Mouse (Mus musculus): ENCODE measurements around the gene Oxt.
"Not testable (repeated sequence)": the region's sequence is repeated elsewhere in the genome, so short reads cannot be mapped to it uniquely, and the experiment has no call there.

Gene Oxt

DNA sequence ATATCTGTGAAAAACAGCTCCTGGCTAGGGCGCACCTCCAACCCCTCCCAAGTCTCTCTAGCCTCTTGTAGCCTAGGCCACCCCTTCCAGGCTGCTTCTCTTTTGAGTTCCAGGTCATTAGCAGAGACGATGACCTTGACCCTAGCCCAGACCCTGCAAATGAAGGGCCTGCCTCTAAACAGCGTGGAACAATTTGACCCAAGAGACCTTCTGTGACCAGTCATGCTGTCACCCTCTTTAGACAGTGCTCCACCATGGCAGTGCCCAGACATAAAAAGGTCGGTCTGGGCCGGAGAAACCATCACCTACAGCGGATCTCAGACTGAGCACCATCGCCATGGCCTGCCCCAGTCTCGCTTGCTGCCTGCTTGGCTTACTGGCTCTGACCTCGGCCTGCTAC, at the start of gene Oxt:
Gene Oxt (plus strand): TSS at position 301 of the 400 bp plus-strand sequence.
- no peak for DNase-seq (ENCODE audit: low read depth)

DNA sequence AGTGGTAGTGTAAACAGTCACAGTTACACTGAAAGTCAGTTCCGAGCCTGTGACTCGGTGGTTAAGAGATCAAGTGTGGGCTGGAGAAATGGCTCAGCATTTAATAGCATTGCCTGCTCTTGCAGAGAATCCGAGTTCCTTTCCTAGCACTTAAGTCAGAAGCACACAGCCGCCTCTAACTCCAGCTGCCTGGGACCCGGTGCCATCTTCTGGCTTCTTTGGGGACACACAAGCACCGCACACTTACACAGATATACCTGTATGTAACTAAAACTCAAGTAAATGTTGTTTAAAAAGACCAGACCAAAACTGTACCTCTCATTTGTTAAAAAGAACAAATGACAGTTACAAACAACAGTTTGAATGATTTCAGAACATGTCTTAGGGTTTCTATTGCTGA, 47.5 kb upstream of the Oxt start:
- DNase-seq (ENCODE audit: low read depth), result no peak

DNA sequence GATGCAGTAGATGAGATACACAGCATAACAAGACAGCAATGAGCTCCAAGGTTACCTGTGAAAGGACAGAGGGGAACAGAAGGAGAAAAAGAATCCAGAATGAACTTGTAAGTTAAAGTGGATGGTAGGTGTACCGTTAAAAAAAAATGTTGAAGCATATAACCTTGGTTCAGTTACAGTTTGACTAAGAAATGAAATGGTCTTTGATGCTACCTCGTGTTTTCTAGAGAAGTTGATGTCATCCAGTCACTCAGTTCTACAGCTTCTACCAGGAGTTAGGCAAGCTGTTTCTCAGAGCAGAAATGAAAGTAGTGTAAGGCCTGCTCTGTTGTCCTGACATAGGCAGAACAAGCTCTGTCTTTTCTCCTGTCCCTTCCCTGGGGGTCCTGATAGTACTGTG, 46.7 kb upstream of the Oxt start:
- DNase-seq (ENCODE audit: low read depth), result no peak

DNA sequence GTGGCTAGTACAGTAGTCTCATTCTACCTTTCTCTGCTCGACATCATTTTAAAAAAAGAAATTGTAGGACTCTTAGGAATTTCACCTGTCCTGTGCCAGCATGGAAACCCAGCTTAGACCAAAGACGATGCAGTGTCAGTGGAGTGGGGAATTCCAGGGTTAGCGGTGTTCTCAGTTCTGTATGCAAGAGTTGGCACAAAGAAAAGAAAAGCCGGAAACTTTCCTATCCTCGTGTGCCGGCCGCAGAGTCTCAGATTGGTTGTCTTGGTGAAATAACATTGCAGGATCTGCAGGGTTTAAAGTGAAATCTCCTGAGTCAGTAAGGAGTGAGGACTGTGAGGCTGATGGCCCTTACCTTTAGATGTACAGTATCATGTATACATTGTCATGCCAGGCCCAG, 46.0 kb upstream of the Oxt start:
- DNase-seq (ENCODE audit: low read depth), result no peak

DNA sequence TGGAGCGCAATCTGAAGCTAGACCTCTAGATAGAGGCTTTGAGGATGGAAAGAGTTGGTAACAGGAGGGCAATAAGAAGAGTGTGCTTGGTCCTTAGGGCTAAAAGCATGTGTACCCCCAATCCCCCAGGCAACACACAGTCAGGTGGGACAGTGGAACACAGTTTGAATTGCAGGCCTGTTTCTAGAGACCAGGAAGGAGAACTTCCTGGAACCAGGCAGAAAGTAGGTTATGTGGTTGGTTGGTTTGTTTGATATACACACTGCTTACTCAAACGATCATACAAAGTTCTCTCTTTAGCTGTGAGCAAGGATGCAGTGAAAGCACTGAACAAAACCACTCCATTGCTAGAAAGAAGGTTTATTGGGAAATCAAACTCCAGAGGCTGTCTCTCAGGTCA, 43.8 kb upstream of the Oxt start:
- peak; percentile 35 for DNase-seq (ENCODE audit: low read depth)

DNA sequence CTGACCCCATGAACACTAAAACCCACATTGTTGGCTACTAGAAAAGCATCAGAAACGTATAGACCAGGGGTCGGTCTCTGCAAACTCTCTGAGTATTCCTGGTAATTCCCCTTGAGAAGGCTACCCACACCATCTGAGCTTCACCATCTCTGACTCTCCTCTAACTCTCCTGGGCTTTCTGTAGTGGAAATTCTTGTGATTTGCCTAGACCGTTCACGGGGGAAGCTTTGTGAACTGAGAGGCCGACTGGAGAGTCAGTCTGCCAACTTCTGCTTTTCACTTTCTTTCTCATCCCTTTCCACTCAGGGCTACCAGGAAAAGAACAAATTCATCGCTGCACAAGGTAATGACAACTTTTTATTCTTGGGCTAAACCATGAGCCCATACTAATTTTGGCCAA, 41.0 kb upstream of the Oxt start:
- DNase-seq (ENCODE audit: low read depth), result no peak

DNA sequence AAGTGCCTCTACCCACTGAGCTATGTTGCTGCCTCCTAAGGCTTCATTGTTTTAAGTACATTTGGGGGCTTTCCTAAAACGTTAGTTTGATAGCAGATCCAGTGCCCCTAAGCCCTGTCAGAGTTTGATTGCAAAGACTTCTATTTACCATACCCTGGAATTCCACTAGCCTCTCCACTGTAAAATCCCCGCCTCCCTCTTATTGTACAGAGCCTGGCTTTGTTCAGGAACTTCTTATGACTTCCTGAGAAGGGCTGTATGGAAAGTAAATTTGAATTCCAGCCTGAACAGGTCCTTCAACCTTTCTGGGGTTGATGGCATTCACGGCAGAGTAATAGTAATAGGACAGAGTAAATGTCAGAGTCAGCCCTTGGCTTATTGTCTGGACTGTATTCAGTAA, 39.1 kb upstream of the Oxt start:
- no peak for DNase-seq (ENCODE audit: low read depth)

DNA sequence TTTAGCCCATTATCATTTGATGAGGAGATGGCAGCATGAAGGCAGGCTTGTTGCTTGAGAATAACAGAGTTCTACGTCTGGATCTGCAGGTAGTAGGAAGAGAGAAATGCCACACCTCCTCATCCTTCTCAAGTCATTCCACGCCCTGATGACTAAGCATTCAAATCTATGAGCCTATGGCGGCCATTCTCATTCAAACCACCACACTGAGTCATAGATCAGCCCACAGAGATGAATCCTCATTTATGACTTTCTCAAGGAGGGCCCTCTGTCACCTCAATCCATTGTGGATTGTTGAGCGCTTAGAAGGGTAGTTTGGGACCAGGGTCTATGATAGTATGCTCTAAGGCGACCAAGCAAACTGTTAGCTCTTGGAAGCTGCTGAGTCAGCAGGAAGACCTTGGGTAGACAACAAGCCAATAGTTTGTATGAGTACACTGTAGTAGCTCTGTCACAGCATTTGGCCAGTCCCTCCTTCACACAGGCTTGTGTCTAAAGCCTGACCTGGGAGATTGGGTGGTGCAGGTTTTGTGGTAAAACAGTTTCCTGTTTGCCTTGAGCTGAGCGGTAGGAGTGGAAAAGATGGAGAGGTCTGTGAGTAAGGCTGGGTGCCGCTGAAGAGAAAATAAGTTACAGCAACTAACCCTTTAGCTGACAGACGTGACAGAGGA, 37.0 kb upstream of the Oxt start:
- DNase-seq (ENCODE audit: low read depth), result peak; percentile 57

DNA sequence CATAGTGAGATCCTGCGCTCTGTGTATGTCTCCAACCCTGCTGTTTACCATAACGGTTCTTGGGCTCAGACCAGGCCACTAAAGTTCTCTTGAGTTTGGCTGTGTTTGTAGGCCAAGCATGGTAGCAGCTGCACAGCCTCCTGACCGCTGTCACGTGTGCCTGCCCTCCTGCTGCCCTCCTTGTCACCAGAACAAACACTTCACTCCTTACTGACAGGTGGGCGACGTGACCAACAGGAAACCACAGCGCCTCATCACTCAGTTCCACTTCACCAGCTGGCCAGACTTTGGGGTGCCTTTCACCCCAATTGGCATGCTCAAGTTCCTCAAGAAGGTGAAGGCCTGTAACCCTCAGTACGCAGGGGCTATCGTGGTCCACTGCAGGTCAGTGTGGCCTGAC, 35.7 kb upstream of the Oxt start:
- peak; percentile 30 for DNase-seq (ENCODE audit: low read depth)

DNA sequence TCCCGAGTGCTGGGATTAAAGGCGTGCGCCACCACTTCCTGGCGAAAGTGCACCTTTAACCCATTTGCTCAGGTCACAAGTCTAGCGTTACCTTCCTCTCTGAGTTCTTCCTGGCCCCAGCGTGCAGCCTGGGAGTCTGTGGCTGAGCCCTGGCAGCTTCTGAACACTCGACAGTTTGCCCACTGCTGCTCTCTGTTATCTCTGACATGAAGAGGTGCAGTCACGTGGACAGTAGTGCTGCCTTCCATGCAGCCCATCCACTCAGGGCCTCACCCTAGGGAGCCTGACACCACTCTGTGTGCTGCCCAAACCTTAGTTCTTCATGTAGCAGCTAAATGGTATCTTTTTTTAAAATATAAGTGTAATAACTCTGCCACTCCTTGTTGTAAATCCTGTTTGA, 29.0 kb upstream of the Oxt start:
- no peak for DNase-seq (ENCODE audit: low read depth)

DNA sequence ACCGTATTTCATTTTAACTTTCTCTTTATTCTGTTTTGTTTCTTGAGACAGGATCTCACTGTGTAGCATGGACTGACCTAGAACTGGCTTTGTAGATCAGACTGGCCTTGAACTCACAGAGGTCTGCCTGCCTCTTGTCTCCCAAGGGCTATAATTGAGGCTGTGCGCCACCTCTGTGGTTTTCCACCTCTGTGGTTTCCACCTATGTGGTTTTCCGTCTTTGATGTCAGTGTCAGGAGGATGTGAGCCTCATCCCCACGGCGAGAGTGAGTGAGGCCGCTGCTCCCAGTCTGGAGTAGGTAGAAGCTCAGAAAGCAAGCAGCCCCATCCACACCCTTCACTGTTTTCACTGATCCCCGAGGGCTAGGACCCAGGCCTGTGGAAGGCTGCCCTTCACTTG, 21.1 kb upstream of the Oxt start:
- DNase-seq (ENCODE audit: low read depth), result peak; percentile 49

DNA sequence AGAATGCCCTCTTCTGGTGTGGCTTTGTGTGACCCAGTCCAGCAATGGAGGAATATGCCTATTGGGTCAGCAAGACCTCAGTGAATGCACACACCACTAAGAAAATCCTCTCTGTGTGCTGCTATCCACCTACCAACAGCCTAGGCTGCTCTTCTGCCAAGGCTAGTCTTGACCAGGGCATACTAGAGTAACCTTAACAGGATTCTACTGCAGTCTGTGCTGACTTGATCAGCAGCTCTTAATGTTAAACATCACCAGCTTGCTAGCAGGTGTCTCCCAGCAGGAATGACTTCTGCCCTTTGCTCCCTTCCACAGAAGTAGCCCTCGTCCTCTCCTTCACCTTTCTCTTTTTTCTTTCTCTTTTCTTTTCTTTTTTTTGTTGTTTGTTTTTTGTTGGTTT, 19.7 kb upstream of the Oxt start:
- DNase-seq (ENCODE audit: low read depth), result no peak

DNA sequence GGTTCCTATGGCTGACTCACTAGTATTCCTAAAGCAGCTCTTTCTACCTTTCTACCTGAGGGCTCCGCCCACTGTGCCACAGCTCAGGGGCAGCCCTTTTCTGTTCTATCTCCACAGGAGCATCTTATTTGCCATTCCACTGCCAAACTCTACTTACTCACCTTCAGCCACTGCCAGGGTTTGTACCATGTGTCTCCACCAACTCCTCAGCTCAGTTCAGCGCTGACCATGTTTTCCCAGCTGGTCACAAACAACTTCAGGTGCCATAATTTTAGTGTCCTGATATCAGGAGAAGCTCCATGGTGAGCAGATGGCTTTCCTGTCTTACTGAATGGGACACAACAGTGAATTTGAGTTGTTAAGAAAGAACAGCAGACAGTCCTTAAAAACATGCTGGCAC, 18.5 kb upstream of the Oxt start:
- DNase-seq (ENCODE audit: low read depth), result no peak

DNA sequence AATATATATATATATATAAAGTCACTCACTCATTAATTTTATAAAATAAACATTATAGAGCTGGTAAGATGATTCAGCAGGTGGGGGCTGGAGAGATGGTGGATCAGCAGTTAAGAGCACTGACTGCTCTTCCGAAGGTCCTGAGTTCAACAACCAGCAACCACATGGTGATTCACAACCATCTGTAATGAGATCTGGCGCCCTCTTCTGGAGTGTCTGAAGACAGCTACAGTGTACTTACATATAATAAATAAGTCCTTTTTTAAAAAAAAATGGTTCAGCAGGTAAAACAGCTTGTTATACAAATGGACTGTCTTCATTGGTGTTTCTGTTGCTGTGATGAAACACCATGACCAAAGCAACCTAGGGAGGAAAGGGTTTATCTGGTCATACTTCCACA, 18.0 kb upstream of the Oxt start:
- DNase-seq (ENCODE audit: low read depth), result no peak

DNA sequence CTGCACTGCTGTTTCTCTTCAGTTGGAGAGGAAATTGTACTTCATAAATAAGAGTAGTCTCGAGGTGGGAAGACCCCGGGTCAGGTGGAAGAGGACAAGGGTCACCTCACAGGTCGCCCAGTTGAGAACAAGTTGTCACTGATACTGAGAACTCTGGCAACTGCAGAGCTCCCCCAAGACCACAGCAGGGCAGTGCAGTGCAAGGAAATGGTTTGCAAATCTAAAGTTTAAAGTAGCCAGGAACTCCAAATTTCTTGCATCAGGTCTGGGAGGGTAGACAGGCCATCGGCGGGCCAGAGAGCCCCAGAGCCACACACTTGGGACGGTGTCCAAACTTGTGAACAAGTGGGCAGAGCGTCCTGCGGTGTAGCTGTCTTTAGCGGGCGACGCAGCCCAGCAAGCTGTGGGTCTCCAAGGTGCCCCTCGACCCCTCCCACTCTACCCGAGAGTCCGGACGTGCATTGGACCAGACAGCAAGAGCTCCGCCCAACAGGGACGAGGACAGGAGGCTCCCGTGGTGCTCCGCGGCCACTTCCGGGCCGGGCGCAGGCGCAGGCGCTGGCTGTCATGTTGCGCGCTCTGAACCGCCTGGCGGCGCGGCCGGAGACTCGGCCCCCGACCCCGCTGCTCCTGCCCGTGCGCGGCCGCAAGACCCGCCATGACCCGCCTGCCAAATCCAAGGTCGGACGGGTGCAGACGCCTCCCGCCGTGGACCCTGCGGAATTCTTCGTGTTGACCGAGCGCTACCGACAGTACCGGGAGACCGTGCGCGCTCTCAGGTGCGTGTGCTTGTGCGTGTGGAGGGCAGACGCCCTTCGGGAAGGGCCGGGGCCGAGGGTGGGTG, 12.5 kb upstream of the Oxt start, which contains the start of gene Mrps26:
Gene Mrps26 (plus strand): TSS at position 531 of the 844 bp plus-strand sequence.
- DNase-seq (ENCODE audit: low read depth), result peak; percentile 91

DNA sequence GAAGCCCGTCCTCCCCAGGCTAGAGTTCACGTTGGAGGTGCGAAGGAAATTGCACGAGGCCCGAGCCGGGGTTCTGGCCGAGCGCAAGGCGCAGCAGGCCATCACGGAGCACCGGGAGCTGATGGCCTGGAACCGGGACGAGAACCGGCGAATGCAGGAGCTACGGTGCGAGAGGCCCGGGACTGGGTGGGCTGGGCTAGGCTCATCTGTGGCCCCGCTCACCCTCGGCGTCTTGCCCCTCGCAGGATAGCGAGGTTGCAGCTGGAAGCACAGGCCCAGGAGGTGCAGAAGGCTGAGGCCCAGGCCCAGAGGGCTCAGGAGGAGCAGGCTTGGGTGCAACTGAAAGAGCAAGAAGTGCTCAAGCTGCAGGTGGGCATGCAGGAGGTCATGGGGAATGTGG, 11.9 kb upstream of the Oxt start:
- no peak for DNase-seq (ENCODE audit: low read depth)

DNA sequence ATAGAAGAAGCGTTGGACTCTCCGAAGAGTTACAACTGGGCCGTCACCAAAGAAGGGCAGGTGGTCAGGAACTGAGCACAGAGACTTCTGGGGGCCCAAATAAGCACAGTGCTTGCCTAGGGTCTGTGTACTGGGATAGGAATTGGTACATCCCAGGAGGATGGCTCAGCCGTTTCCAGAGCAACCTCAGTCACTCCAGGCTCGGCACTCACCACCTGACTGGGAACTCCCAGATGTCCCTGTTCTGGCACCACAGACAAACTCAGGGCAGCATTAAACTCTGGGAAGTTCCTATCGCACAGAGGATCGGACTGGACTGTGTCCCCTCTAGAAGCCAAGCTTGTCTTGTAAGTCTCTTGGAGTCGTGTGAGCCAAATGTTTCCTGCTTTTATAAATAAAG, 11.0 kb upstream of the Oxt start:
- DNase-seq (ENCODE audit: low read depth), result no peak

DNA sequence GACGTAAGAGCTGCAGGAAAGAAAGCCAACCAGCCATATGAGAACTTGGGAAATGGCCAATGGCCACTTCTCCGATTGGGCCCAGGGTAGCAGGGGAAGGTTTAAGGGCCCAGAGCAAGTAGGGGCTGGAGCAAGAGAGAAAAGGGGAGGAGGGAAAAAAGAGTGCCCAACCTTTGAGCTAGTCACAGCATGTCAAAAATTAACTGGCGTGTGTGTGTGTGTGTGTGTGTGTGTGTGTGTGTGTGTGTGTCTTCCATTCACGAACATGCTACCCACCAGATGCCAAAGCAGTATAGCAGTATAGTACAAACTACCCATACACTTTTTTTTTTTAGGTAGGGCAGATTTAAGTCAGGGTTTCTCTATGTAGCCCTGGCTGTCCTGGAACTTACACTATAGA, 7.1 kb upstream of the Oxt start:
- no peak for DNase-seq (ENCODE audit: low read depth)

DNA sequence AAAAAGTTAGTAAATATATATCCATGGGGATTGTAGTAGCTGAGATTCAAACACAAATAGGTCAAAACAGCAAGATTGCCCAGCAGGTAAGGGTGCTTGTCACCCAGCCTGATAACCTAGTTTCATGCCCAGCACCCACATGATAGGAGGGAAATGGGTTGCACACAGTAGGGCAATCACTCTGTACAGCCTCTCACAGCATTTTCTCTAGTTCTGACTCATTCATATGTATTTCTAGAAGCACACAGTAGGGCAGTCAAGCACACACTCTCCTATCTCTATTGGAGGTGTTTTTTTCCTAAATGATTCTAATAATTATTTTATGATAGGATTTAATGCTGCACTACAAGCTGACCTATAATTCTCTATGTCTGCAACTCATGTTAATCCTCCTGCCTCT, 6.0 kb upstream of the Oxt start:
- DNase-seq (ENCODE audit: low read depth), result no peak

DNA sequence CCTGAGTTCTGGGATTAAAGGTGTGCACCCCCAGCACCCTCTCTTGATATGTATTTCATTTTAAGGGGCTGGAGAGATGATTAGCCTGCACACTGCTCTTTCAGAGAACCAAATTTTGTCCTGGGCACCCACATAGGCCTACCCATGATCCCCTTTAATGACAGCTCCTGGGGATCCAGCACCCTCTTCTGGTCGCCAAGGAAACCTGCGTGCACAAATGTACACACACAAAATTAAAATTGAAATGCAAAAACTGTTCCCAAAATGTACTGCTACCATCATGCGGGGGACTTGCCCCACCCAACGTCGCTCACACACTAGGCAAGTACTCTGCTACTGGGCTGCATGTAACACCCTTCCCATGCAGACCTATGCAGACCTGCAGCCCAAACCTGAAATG, 1.0 kb upstream of the Oxt start:
- no peak for DNase-seq (ENCODE audit: low read depth)

DNA sequence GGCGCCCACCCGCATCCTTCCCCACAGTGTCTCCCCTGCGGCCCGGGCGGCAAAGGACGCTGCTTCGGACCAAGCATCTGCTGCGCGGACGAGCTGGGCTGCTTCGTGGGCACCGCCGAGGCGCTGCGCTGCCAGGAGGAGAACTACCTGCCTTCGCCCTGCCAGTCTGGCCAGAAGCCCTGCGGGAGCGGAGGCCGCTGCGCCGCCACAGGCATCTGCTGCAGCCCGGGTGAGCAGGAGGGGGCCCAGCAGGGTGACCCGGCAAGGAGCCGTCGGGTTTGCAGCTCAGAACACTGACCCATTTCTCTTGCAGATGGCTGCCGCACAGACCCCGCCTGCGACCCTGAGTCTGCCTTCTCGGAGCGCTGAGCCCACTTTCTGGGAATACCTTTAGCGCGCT, 591 bp downstream of the Oxt start:
- not testable (repeated sequence) for DNase-seq (ENCODE audit: low read depth)

DNA sequence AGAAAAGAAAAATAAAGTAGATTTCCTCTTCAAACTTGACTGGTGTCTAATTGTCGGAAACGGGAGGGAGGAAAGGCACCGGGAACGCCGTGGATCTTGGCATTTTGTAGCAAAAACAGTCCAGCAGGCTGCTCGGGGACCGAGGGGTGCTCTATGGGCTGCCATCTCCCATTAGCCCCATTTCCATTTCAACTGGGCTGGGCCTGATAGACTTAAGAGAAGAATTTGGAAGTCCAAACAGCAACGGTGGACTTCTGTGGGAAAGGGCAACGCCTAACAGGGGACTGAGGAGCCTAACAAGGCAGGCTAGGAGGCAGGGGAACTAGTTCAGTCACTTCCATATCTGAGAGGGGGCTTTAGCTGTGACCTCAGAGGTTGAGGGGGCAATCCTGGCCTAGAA, 1.0 kb downstream of the Oxt start:
- DNase-seq (ENCODE audit: low read depth), result no peak

DNA sequence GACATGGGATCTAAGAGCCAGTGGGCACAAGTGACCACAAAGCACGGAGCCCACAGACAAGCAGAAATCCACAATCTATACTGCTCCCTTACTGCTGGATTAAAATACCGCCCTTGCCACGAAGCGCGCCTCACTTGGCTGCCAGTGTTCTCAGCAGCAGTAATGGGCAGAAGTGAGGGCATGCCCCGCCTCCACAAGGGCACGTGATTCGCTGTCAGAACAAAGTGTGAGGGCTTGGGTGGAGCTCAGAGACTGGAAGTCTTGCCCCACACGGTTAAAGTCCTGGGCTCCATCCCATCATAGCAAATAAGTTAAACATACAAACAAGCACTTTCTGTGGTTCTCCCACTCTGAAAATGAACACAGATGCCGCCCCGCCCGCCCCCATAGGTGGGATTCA, 1.7 kb downstream of the Oxt start:
- DNase-seq (ENCODE audit: low read depth), result peak; percentile 70

DNA sequence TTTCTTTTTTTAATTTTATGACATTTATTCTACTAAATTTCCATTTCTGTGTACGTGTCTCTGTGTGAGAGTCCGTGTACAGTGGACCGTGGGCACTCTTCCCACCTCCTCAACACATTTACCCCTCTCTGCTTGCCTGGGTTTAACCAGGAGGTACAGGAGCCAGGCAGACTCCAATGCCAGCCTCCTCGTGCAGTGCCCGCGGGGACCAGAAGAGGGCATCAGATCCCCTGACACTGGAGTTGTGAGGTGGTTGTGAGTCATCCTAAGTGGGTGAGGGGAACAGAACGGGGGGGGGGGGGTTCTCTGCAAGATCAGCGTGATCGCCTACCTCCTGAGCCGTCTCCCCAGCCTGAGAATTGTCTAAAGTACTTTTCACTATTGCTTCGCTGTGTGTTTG, 2.2 kb downstream of the Oxt start:
- DNase-seq (ENCODE audit: low read depth), result peak; percentile 79
